23 mouse cellular contexts compared by ENCODE assay signal in genomic region chr2:130717951-130718350, GRCm38 (mm10). TPM values are rescaled to one million over a fixed set of nuclear protein-coding genes. Genes with fewer than 3 reads are reported as not detected.
A peak's percentile ranks its signal among the peaks of the same experiment; 100 is the strongest.
DNase-seq lines count a peak whose midpoint lies in the region; ATAC-seq and TF ChIP-seq lines count a peak whose summit lies in the region.
"Had no signal": no experiment of that assay in that cellular context is flagged by ENCODE, and none has a peak within 500 bp of the region (broad histone marks: within the 10 kb centered on the region; RNA-seq: fewer than 3 reads in every experiment).

No protein-coding gene starts in this region.

- no peak for DNase-seq in heart, adult 8-10 months (ENCODE audit: low spot score)
- peak; percentile 57 for DNase-seq in kidney, adult 2 months
- DNase-seq in kidney, postnatal 4 days, result no peak
- DNase-seq in Patski (ENCODE audit: low read depth, low spot score), result peak; percentile 17
- peak; percentile 25 to 55 for DNase-seq in kidney, postnatal 25 days
- DNase-seq in limb, embryonic 10.5 days (ENCODE audit: low spot score), result no peak
- DNase-seq: adrenal gland, postnatal 14 days; B cell, adult 2 months; cerebellum, adult 18-20 months; cerebellum, adult 9-11 months; cerebellum, postnatal 36 days; gastrocnemius, postnatal 10 days; heart, adult 18-20 months; heart, postnatal 4 days had no signal

- no peak overlapping the region for H3K27ac ChIP-seq in heart, embryonic 16.5 days (ENCODE audit: low read length)
- peak overlapping the region; percentile 52; the same call in 1 of the 2 replicates for H3K27ac ChIP-seq in kidney, adult 2 months (ENCODE audit: insufficient read depth, low read depth, low read length)
- no peak overlapping the region for H3K27ac ChIP-seq in limb, embryonic 10.5 days
- H3K27ac ChIP-seq: embryonic facial prominence, embryonic 13.5 days; forebrain, embryonic 12.5 days; heart, embryonic 15.5 days; hindbrain, embryonic 12.5 days had no signal

- no peaks in the 10 kb centered on the region for H3K4me1 ChIP-seq in heart, embryonic 16.5 days (ENCODE audit: control insufficient read depth, insufficient read depth, low read length)
- no peaks in the 10 kb centered on the region for H3K4me1 ChIP-seq in kidney, adult 2 months (ENCODE audit: control insufficient read depth, insufficient read depth, low read length)
- H3K4me1 ChIP-seq in limb, embryonic 10.5 days, result no peaks in the 10 kb centered on the region
- H3K4me1 ChIP-seq: embryonic facial prominence, embryonic 13.5 days; forebrain, embryonic 12.5 days; heart, embryonic 15.5 days; hindbrain, embryonic 12.5 days had no signal

- H3K36me3 ChIP-seq in heart, embryonic 16.5 days (ENCODE audit: control insufficient read depth, insufficient read depth), result peaks cover 39% of the 10 kb centered on the region
- H3K36me3 ChIP-seq in kidney, adult 2 months (ENCODE audit: control insufficient read depth, insufficient read depth, low read length), result peaks cover 2% of the 10 kb centered on the region
- peaks cover 5% of the 10 kb centered on the region for H3K36me3 ChIP-seq in limb, embryonic 10.5 days
- H3K36me3 ChIP-seq: G1E had no signal

- H3K9me3 ChIP-seq in heart, embryonic 16.5 days (replicated peaks; ENCODE audit: control insufficient read depth, low read length), result no peaks in the 10 kb centered on the region
- no peaks in the 10 kb centered on the region for H3K9me3 ChIP-seq in limb, embryonic 10.5 days (replicated peaks)
- H3K9me3 ChIP-seq: embryonic facial prominence, embryonic 13.5 days; forebrain, embryonic 12.5 days; G1E; heart, embryonic 15.5 days; hindbrain, embryonic 12.5 days had no signal

- CTCF ChIA-PET in Patski (lab: Charles Lee), result interaction anchor here (1.7 kb wide), 1 partner anchor 13 kb away, joined by 5 read pairs; no protein-coding TSS in a partner anchor

- no peak for TF ChIP-seq CTCF in kidney, adult 2 months (conservative IDR thresholded peaks at IDR 0.05; ENCODE audit: insufficient read depth, insufficient read length, low read depth, low read length)
- no peak for TF ChIP-seq CTCF in Patski (IDR thresholded peaks at IDR 0.05)

- WGBS in heart, embryonic 16.5 days, result 62% methylated on average over 6 of the region's 6 CpGs
- 47% methylated on average over 6 of the region's 6 CpGs for WGBS in kidney, adult 2 months
- WGBS in limb, embryonic 10.5 days, result 76% methylated on average over 6 of the region's 6 CpGs

- H3K9ac ChIP-seq in heart, embryonic 16.5 days (ENCODE audit: low read length), result no peak overlapping the region
- H3K9ac ChIP-seq: embryonic facial prominence, embryonic 13.5 days; forebrain, embryonic 12.5 days; heart, embryonic 15.5 days; hindbrain, embryonic 12.5 days had no signal

- ATAC-seq in heart, embryonic 16.5 days (replicated peaks; ENCODE audit: extremely low read depth, insufficient read depth, low FRiP score), result 0 out of 2 replicates have a peak, but pooled peaks have one; percentile 18
- ATAC-seq in Patski, result peak; percentile 21
- ATAC-seq: CD4-positive, CD25-positive, alpha-beta regulatory T cell, adult 4 months; forebrain, embryonic 16.5 days had no signal

- in situ Hi-C loops in Patski (cut with MboI; ENCODE audit: low pct_unique_long_range_greater_than_20kb), result no loop called here

- TF ChIP-seq POLR2A in kidney, adult 2 months (IDR thresholded peaks at IDR 0.05; ENCODE audit: low read depth, low read length), result no peak

- H3K4me2 ChIP-seq in heart, embryonic 16.5 days (ENCODE audit: low read depth, low read length), result no peak overlapping the region
- H3K4me2 ChIP-seq: embryonic facial prominence, embryonic 13.5 days; forebrain, embryonic 12.5 days; heart, embryonic 11.5 days; heart, embryonic 15.5 days; hindbrain, embryonic 12.5 days had no signal

- no peak overlapping the region for H3K4me3 ChIP-seq in heart, embryonic 16.5 days (ENCODE audit: low read length)
- no peak overlapping the region for H3K4me3 ChIP-seq in kidney, adult 2 months (ENCODE audit: insufficient read depth, low read depth, low read length)
- H3K4me3 ChIP-seq in limb, embryonic 10.5 days, result no peak overlapping the region
- H3K4me3 ChIP-seq: embryonic facial prominence, embryonic 13.5 days; forebrain, embryonic 12.5 days; heart, embryonic 15.5 days; hindbrain, embryonic 12.5 days had no signal

- POLR2A ChIA-PET in Patski (lab: Charles Lee), result no interaction called here

- no peaks in the 10 kb centered on the region for H3K27me3 ChIP-seq in heart, embryonic 16.5 days (ENCODE audit: control insufficient read depth, insufficient read depth, low read length)
- no peaks in the 10 kb centered on the region for H3K27me3 ChIP-seq in kidney, adult 2 months (replicated peaks; ENCODE audit: control insufficient read depth, insufficient read depth, low read length)
- no peaks in the 10 kb centered on the region for H3K27me3 ChIP-seq in Patski
- no peaks in the 10 kb centered on the region for H3K27me3 ChIP-seq in limb, embryonic 10.5 days (ENCODE audit: low read depth, poor library complexity, severe bottlenecking)
- H3K27me3 ChIP-seq: embryonic facial prominence, embryonic 13.5 days; forebrain, embryonic 12.5 days; heart, embryonic 15.5 days; hindbrain, embryonic 12.5 days had no signal

RNA-seq across cellular contexts. Expression of gene Slc4a11, which starts 20.6 kb away (rescaled TPM):
- 0.16 and 0.34 TPM in 2 replicates for polyA plus RNA-seq in heart, embryonic 16.5 days (2015; fragmentation: Nextera tagmentation; extraction: Ambion mirVana)
- total RNA-seq in heart, adult 8-10 months (2022), result under 1 TPM in 3 of 4 experiments, not detected in 1; 0.17 to 0.28 (median 0.22) TPM
- polyA plus RNA-seq in kidney, adult 2 months (2012; rRNA removed), result 30.6 and 40.7 TPM in 2 replicates
- polyA plus RNA-seq in Patski (2021), result 15.2 TPM
- polyA plus RNA-seq in limb, embryonic 10.5 days (2016; fragmentation: Nextera tagmentation; extraction: Ambion mirVana), result 0.10 and 0.60 TPM in 2 replicates

RNA-seq across cellular contexts. Expression of gene Itpa, which starts 50.5 kb away (rescaled TPM):
- 70.1 and 79.3 TPM in 2 replicates for polyA plus RNA-seq in heart, embryonic 16.5 days (2015; fragmentation: Nextera tagmentation; extraction: Ambion mirVana)
- 10 to 100 TPM; 15.9 to 18.9 (median 18.3) TPM for total RNA-seq in heart, adult 8-10 months (2022)
- polyA plus RNA-seq in kidney, adult 2 months (2012; rRNA removed), result 33.9 and 34.2 TPM in 2 replicates
- 59.1 TPM for polyA plus RNA-seq in Patski (2021)
- 150 and 154 TPM in 2 replicates for polyA plus RNA-seq in limb, embryonic 10.5 days (2016; fragmentation: Nextera tagmentation; extraction: Ambion mirVana)

RNA-seq across cellular contexts. Expression of gene Ddrgk1, which starts 53.5 kb away (rescaled TPM):
- 47.1 and 47.3 TPM in 2 replicates for polyA plus RNA-seq in heart, embryonic 16.5 days (2015; fragmentation: Nextera tagmentation; extraction: Ambion mirVana)
- 100 to 1,000 TPM in 3 of 4 experiments, 10 to 100 TPM in 1; 97.9 to 110 (median 105) TPM for total RNA-seq in heart, adult 8-10 months (2022)
- 143 and 152 TPM in 2 replicates for polyA plus RNA-seq in kidney, adult 2 months (2012; rRNA removed)
- polyA plus RNA-seq in Patski (2021), result 138 TPM
- 43.8 and 44.8 TPM in 2 replicates for polyA plus RNA-seq in limb, embryonic 10.5 days (2016; fragmentation: Nextera tagmentation; extraction: Ambion mirVana)

Comparison
In these comparisons a context has a peak if more than half of its experiments do, and no peak if none do; other contexts are left out.
1. DNase-seq: peak in kidney, adult 2 months (single experiment), Patski (single experiment) and kidney, postnatal 25 days (2 of 2); none in heart, adult 8-10 months (single experiment), kidney, postnatal 4 days (0 of 2) and limb, embryonic 10.5 days (single experiment).
2. RNA of gene Slc4a11, which starts 20.6 kb away (polyA plus RNA-seq): 30.6 to 40.7 TPM in kidney, adult 2 months and 15.2 TPM in Patski (single experiment); 0.10 to 0.60 TPM in limb, embryonic 10.5 days and 0.16 to 0.34 TPM in heart, embryonic 16.5 days; every median in the first group is over 10 times any median in the second.